ENCODE assay signal across 19 mouse cellular contexts in genomic region chr14:62235214-62235613, GRCm38 (mm10). TPM values are rescaled to one million over a fixed set of nuclear protein-coding genes. Genes with fewer than 3 reads are reported as not detected.
DNase-seq lines count a peak whose midpoint lies in the region; ATAC-seq and TF ChIP-seq lines count a peak whose summit lies in the region.
"Had no signal": no experiment of that assay in that cellular context is flagged by ENCODE, and none has a peak within 500 bp of the region (broad histone marks: within the 10 kb centered on the region; RNA-seq: fewer than 3 reads in every experiment).

No protein-coding gene starts in this region.

- no peak overlapping the region for H3K9ac ChIP-seq in midbrain, embryonic 11.5 days (ENCODE audit: low read length)
- H3K9ac ChIP-seq: embryonic facial prominence, embryonic 13.5 days; forebrain, embryonic 13.5 days; forebrain, embryonic 15.5 days; forebrain, postnatal 0 days had no signal

- in situ Hi-C loops in Patski (cut with MboI; ENCODE audit: low pct_unique_long_range_greater_than_20kb), result no loop called here

- POLR2A ChIA-PET in Patski (lab: Charles Lee), result interaction anchor here (0.7 to 1.0 kb wide), 2 partner anchors 11 to 418 kb away, joined by 3 read pairs; no protein-coding TSS in a partner anchor

- no peaks in the 10 kb centered on the region for H3K4me1 ChIP-seq in midbrain, embryonic 11.5 days (ENCODE audit: control insufficient read depth, insufficient read depth, low read length)

- peak; percentile 41 for DNase-seq in heart, adult 11 months
- DNase-seq in heart, postnatal 14 days, result no peak
- peak; percentile 74 for DNase-seq in Muller cell, postnatal 12 days (ENCODE audit: inconsistent ontology term)
- DNase-seq in Patski (ENCODE audit: low read depth, low spot score), result peak; percentile 56
- no peak for DNase-seq in midbrain, embryonic 11.5 days (ENCODE audit: low spot score, missing footprints)
- DNase-seq: adrenal gland, adult 2 months; adrenal gland, postnatal 10 days; adrenal gland, postnatal 25 days; cerebellum, adult 11 months; cerebellum, adult 18-20 months; cerebellum, adult 8-10 months; cerebellum, adult 9-11 months; cerebellum, postnatal 14 days had no signal

- H3K9me3 ChIP-seq in midbrain, embryonic 11.5 days (ENCODE audit: control insufficient read depth, low read length), result no peaks in the 10 kb centered on the region
- H3K9me3 ChIP-seq: embryonic facial prominence, embryonic 13.5 days; forebrain, embryonic 13.5 days; forebrain, embryonic 15.5 days had no signal

- H3K4me2 ChIP-seq in midbrain, embryonic 11.5 days, result no peak overlapping the region
- H3K4me2 ChIP-seq: embryonic facial prominence, embryonic 13.5 days; forebrain, embryonic 13.5 days; forebrain, embryonic 15.5 days had no signal

- no peaks in the 10 kb centered on the region for H3K36me3 ChIP-seq in midbrain, embryonic 11.5 days (ENCODE audit: control insufficient read depth, insufficient read depth, low read length)
- H3K36me3 ChIP-seq: embryonic facial prominence, embryonic 13.5 days; forebrain, embryonic 15.5 days had no signal

- H3K27ac ChIP-seq in midbrain, embryonic 11.5 days (ENCODE audit: low read depth, low read length), result no peak overlapping the region
- H3K27ac ChIP-seq: forebrain, embryonic 13.5 days; forebrain, embryonic 15.5 days had no signal

- no peak for TF ChIP-seq CTCF in Patski (IDR thresholded peaks at IDR 0.05)

- no peaks in the 10 kb centered on the region for H3K27me3 ChIP-seq in Patski
- no peaks in the 10 kb centered on the region for H3K27me3 ChIP-seq in midbrain, embryonic 11.5 days (ENCODE audit: control insufficient read depth, insufficient read depth, low read length)
- H3K27me3 ChIP-seq: embryonic facial prominence, embryonic 13.5 days; forebrain, embryonic 13.5 days; forebrain, embryonic 15.5 days had no signal

- CTCF ChIA-PET in Patski (lab: Charles Lee), result interaction anchor here (1.1 to 3.5 kb wide), 3 partner anchors 12 to 259 kb away, joined by 3 to 17 read pairs (median 10); no protein-coding TSS in a partner anchor

- peak; percentile 69 for ATAC-seq in Patski
- ATAC-seq in midbrain, embryonic 11.5 days (ENCODE audit: low FRiP score), result no peak
- ATAC-seq: forebrain, embryonic 15.5 days had no signal

- 81% methylated on average over 1 of the region's 1 CpGs for WGBS in midbrain, embryonic 11.5 days

- intact Hi-C loops in heart, postnatal 14 days (cut with DNase I), result no loop called here

- no peak overlapping the region for H3K4me3 ChIP-seq in midbrain, embryonic 11.5 days (ENCODE audit: low read depth, low read length)
- H3K4me3 ChIP-seq: embryonic facial prominence, embryonic 13.5 days; forebrain, embryonic 13.5 days; forebrain, embryonic 15.5 days had no signal

RNA-seq across cellular contexts. Expression of gene Rnaseh2b, which starts 57.2 kb away (rescaled TPM):
- total RNA-seq in heart, postnatal 14 days (2021), result 10 to 100 TPM; 10.3 to 13.0 TPM
- 34.1 TPM for polyA plus RNA-seq in Patski (2021)
- 78.1 and 89.3 TPM in 2 replicates for polyA plus RNA-seq in midbrain, embryonic 11.5 days (2014; fragmentation: Nextera tagmentation; extraction: Ambion mirVana)

RNA-seq across cellular contexts. Expression of gene Dleu7, which starts 57.6 kb away (rescaled TPM):
- under 1 TPM in 1 of 2 experiments, not detected in 1; 0.17 TPM for total RNA-seq in heart, postnatal 14 days (2021)
- 0.08 TPM for polyA plus RNA-seq in Patski (2021)
- 3.7 and 5.1 TPM in 2 replicates for polyA plus RNA-seq in midbrain, embryonic 11.5 days (2014; fragmentation: Nextera tagmentation; extraction: Ambion mirVana)
- total RNA-seq: adrenal gland, postnatal 25 days; MEL had no signal
- polyA plus RNA-seq: adrenal gland, adult 2 months; C2C12 had no signal

Comparison
In these comparisons a context has a peak if more than half of its experiments do, and no peak if none do; other contexts are left out.
1. DNase-seq: peak in heart, adult 11 months (single experiment), Muller cell, postnatal 12 days (single experiment) and Patski (single experiment); none in heart, postnatal 14 days (0 of 2) and midbrain, embryonic 11.5 days (single experiment).